Mouse (Mus musculus) myocyte (in vitro differentiated cells): ENCODE data around the gene Peli1. TPM values are rescaled to one million over a fixed set of nuclear protein-coding genes. Genes with fewer than 3 reads are reported as not detected.

Experiments
- H3K27me3 ChIP-seq: one replicate; pipeline ENCODE4 v1.6.1; 2011; ENCODE audit not compliant: control insufficient read depth, insufficient read depth, insufficient read length
- H3K36me3 ChIP-seq: one replicate; pipeline ENCODE4 v1.6.1; 2011; ENCODE audit not compliant: control insufficient read depth, insufficient read depth
- H3K4me2 ChIP-seq: one replicate; pipeline ENCODE4 v1.6.1; 2011; ENCODE audit warnings: low read depth, control low read depth
- H3K4me3 ChIP-seq: one replicate; pipeline ENCODE4 v1.5.1; 2011; ENCODE audit warnings: mild to moderate bottlenecking, control low read depth, moderate library complexity
- H3K79me2 ChIP-seq: one replicate; pipeline ENCODE4 v1.6.1; 2011; ENCODE audit not compliant: control insufficient read depth, insufficient read depth
- H3ac ChIP-seq: one replicate; pipeline ENCODE4 v1.6.1; 2011; ENCODE audit not compliant: control insufficient read depth, insufficient read length
- E2F4 ChIP-seq: IDR thresholded peaks from one replicate; pipeline ENCODE4 v1.6.1; 2011; ENCODE audit warnings: mild to moderate bottlenecking, control low read depth, moderate library complexity; ENCODE audit not compliant: insufficient read depth
- POLR2A ChIP-seq: IDR thresholded peaks from one replicate; pipeline ENCODE4 v1.6.1; 2011; ENCODE audit warnings: low read depth, mild to moderate bottlenecking, control low read depth, moderate library complexity; ENCODE audit not compliant: insufficient read length
- REST ChIP-seq: IDR thresholded peaks from one replicate; pipeline ENCODE4 v1.6.1; 2011; ENCODE audit warnings: mild to moderate bottlenecking, control low read depth, moderate library complexity; ENCODE audit not compliant: insufficient read depth, insufficient read length
- SRF ChIP-seq: IDR thresholded peaks from one replicate; pipeline ENCODE4 v1.6.1; 2011; ENCODE audit warnings: low read depth; ENCODE audit not compliant: control insufficient read depth, insufficient read length
- polyA plus RNA-seq: library from polyadenylated mRNA; unstranded; fragments of >200 nt; fragmentation: generic; extraction: Trizol; gene quantifications from one replicate; pipeline ENCODE4 v1.2.1, GENCODE M21; 2012; ENCODE audit warnings: missing spikeins

The Peli1 gene
- polyA plus RNA-seq, 1 experiment = 3.3 TPM

GRCm38 (mm10) chr11:21194851-21195250 is 103.8 kb downstream of the Peli1 start:
- TF ChIP-seq REST (no peak), POLR2A (no peak), SRF (no peak), E2F4 (no peak)
- Histone ChIP-seq H3K79me2 (no peaks in the 10 kb centered on the region), H3K27me3 (no peaks in the 10 kb centered on the region), H3ac (no peak overlapping the region), H3K36me3 (no peaks in the 10 kb centered on the region), H3K4me2 (no peak overlapping the region), H3K4me3 (no peak overlapping the region)

Other genes with a start within 250 kb of the Peli1 start
- 4.1 TPM for gene Vps54, start 148.0 kb downstream of the Peli1 start, polyA plus RNA-seq